Mouse (Mus musculus) v-Abl transformed pro-B cells (cell line): ENCODE measurements around the gene Cops7a.

Experiments used
- in situ Hi-C, 2 experiments: fragments of 400-800 bp; cut with MboI; formaldehyde crosslinking; loops; one replicate each; pipeline ENCODE4 v1.15.1; 2025; ENCODE audit not compliant: unreplicated experiment in 2 of 2

Cops7a gene

DNA sequence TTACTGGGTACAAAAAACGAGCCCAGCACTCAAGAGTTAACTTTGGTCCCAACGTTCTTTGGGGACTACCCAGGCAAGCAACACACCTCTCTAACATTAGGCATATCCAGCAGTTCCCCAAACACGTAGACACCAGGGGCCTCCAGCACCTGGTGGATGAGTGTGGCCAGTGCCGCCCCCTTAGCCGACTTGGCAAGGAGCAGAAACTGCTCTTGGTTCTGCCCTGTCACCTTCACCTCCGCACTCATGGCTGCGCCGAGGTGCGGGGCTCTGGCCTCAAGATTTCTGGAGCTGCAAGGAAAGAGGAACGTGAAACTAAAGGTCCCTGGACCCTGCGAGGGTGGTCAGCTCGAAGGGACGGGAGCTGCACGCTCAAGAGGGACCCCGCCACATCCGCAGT lies 700 bp downstream of the Cops7a start:
- in situ Hi-C loops, result loop anchor here in 1 of 2 experiments (10.0 to 25.0 kb wide), 2 partner anchors 110 to 552 kb away; partner anchors contain the start of genes P3h3 and Pex5

- in situ Hi-C loops, result loop anchor here in 1 of 2 experiments (10.0 to 25.0 kb wide), 2 partner anchors 106 to 549 kb away; partner anchors contain the start of genes P3h3 and Pex5
Measured at GRCm38 (mm10) chr6:124961021-124961420, 4.3 kb downstream of the Cops7a start.

- in situ Hi-C loops, result loop anchor here in 1 of 2 experiments (10.0 to 25.0 kb wide), 2 partner anchors 105 to 548 kb away; partner anchors contain the start of genes P3h3 and Pex5
Measured at GRCm38 (mm10) chr6:124959960-124960359, 5.4 kb downstream of the Cops7a start.

DNA sequence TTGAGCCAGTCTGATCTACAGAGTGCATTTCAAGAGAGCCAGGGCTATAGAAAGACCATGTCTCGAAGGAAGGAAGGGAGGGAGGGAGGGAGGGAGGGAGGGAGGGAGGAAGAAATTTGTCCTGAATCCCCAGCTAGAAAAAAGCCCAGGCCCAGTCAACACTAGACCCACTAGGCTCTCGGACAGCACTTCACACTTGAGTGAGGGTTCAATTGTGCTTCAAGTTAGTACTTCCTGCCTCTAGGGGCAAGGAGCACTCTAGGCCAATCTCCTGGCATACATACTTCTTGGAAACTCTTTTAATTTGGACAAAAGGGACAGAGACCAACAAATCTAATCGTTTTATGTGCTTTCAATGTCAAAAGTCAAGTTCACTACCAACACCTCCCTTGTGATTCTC lies 7.2 kb downstream of the Cops7a start:
- in situ Hi-C loops, result loop anchor here in 1 of 2 experiments (25.0 kb wide), 1 partner anchor 546 kb away; the partner anchor contains the start of gene Pex5

GRCm38 (mm10) chr6:124955212-124955611 lies 10.1 kb downstream of the Cops7a start:
- in situ Hi-C loops, result loop anchor here in 1 of 2 experiments (25.0 kb wide), 1 partner anchor 543 kb away; the partner anchor contains the start of gene Pex5

DNA sequence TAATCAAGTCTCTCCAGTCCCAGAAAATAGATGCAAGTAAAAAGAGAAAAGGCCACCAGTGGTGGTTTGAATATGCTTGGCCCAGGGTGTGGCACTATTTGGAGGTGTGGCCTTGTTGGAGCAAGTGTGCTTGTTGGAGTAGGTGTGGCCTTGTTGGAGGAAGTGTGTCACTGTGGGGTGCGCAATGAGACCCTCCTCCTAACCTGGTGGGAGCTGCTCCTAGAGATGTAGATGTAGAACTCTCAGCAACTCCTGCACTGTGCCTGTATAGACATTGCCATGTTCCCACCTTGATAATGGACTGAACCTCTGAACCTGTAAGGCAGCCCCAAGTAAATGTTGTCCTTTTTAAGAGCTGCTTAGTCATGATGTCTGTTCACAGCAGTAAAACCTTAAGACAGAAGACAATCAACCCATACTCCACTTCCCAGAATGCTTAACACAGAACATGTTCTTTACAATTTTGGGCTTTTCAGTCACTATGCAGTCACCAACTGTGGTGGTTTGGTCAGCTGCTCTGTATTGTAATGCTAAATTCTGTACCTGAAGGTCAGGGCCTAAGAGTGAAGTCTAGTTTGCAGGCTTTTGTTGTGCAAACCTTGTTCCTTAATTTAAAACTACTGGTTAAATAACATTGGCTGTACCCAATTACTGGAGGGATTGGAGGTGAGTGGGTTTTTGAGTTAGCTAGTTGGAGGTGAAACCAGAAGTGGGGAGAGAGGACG lies 11.2 kb downstream of the Cops7a start:
- in situ Hi-C loops, result loop anchor here in 1 of 2 experiments (25.0 kb wide), 1 partner anchor 542 kb away; the partner anchor contains the start of gene Pex5

GRCm38 (mm10) chr6:124943526-124943925 lies 21.8 kb downstream of the Cops7a start:
- in situ Hi-C loops, result no loop called here

DNA sequence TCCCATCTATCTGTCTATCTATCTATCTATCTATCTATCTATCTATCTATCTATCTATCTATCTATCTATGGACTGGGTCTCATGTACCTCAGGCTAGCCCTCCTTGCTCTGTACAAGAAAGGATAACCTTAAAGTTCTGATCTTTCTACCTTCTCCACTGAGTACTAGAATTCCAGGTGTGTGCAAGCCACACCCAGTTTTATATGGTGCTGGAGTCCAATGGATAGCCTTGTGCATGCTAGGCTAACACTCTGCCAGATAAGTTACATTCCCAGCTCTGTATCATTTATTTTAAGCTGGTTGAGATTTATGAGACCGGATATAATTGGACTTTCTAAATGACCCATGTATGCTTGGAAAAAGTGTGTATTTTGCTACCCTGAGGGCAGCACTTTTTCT lies 23.7 kb downstream of the Cops7a start:
- in situ Hi-C loops, result no loop called here

- in situ Hi-C loops, result no loop called here
Measured at GRCm38 (mm10) chr6:124938554-124938953, 26.8 kb downstream of the Cops7a start.

- in situ Hi-C loops, result no loop called here
Measured at GRCm38 (mm10) chr6:124937493-124937892, 27.8 kb downstream of the Cops7a start.

DNA sequence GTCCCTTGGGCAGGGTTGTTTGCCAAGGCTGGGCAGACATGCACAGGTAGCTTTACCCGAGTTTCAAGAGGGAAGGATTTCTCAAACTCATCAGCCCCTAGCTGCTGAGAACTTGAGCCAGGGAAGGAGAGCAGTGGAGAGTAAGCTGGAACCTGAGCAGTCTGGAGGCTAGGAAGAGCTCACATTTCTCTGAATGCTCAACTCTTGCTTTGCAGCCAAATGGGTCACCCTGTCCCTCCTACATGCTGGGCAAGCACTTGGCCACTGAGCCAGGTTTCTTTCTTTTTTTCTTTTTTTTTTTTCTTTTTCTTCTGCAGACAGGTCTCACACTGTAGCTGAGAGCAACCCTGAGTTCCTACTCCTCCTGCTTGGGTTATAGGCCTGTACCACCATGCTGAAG lies 28.7 kb downstream of the Cops7a start:
- in situ Hi-C loops, result no loop called here

DNA sequence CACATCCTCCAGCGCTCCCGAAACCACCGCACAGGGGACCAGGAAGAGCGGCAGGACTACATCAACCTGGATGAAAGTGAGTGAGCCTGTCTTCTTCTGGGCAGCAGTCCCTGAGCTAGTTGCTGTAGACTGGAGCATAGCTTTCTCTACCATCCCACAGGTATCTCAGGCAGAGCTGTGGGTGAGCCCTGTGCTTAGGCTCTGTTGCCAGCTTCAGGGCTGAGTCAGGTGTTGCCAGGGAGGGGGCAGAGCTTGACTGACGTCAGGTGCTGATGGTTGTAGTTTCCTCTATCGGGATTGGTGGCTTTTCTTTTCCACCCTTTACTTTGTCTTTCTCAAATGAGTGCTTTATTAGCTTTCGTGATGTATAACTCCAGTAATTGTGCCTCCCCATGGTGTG lies 30.7 kb downstream of the Cops7a start:
- in situ Hi-C loops, result no loop called here

GRCm38 (mm10) chr6:124933127-124933526 lies 32.2 kb downstream of the Cops7a start:
- in situ Hi-C loops, result no loop called here

DNA sequence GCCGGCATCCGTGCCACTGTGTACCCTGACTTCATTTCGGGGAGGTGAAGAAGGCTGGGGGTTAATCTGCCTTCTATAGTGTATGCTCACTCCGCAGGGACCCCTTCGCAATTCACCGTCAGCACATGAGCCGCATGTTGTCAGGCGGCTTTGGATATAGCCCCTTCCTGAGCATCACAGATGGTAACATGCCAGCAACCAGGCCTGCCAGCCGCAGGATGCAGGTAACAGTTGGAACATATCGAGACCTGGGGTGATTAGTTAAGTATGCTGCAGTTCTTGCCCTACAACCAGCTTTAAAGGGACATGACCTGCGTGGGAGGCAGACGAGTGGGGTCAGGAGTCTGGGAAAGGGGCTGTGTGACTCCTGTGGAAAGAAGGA lies 33.0 kb downstream of the Cops7a start:
- in situ Hi-C loops, result no loop called here

DNA sequence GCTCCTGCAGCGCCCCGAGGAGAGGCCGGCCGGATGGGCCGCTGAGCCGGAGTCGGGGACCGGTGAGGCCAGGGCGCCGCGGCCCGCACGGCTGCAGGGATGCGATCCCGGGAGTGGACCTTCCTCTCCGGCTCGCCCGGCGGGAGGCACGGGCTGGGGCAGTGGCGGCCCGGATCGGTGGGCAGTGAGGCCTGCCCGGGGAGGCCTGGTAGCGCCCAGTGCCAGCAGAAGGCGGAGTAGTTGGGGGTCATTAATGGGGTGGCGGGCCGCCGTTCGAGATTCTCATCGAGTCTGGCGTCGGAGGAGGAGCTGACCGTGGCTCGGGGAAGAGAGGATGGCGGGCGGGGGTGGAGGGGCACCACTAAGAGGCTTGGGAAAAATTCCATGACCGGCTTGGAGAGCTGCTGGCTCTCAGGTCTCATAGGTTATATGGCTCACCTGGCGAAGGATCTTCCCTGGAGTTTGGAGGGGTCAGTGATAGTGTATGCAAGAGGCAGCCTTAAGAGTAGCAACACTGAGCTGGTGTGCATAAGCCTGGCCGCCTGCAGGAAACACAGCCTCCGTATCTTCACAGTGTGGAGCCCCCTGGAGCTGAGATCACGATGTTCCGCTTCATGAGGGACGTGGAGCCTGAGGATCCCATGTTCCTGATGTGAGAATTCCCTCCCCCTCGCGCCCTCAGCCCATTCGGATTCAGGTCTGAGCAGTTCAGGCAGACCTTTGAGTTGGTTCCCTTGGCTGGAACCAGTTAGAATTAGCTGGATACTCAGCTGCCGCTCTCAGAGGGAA lies 33.6 kb downstream of the Cops7a start:
- in situ Hi-C loops, result no loop called here

GRCm38 (mm10) chr6:124930754-124931524 lies 34.4 kb downstream of the Cops7a start, which contains the start of gene Mlf2:
Mlf2 (plus strand) TSS chr6:124931386.
- in situ Hi-C loops, result no loop called here

DNA sequence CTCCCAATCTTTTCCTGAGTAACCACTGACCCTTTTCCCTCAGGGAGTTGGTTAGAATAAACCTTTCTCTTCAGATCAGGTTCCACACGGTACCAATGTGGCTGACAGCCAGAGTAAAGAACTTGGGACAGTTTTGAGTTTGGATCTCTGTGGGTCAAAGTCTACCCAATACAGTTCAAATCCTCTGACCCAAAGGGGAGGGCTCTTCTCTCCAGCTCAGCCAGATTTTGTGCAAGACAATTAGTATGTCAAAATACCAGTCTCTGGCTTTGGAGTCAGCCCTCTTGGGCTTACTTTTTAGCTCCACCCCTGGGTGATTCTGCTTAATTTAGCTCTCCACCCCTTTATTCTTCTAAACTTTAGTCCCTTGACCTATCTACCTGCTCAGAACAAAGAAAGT lies 35.1 kb downstream of the Cops7a start:
- in situ Hi-C loops, result no loop called here

DNA sequence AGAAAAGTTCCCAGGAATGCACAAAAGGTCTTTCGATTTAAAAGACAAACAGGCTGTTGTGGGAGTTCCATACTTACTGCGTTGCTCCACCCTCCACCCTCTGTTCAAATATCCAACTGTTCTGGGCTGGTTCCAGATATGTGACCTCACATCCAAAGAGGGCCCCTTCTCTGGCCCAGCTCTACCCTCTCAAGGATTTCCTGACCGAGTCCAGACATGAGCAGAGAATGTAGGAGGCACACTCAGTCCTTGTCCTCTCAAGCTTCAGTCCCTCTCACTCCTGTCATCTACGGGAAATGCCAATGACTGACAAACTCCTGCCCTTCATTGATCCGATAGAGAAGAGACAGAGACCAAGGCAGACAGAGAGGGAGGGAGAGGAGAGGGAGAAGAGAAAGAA lies 39.4 kb downstream of the Cops7a start:
- in situ Hi-C loops, result no loop called here

- in situ Hi-C loops, result no loop called here
Measured at GRCm38 (mm10) chr6:124925173-124925793, 40.1 kb downstream of the Cops7a start.

DNA sequence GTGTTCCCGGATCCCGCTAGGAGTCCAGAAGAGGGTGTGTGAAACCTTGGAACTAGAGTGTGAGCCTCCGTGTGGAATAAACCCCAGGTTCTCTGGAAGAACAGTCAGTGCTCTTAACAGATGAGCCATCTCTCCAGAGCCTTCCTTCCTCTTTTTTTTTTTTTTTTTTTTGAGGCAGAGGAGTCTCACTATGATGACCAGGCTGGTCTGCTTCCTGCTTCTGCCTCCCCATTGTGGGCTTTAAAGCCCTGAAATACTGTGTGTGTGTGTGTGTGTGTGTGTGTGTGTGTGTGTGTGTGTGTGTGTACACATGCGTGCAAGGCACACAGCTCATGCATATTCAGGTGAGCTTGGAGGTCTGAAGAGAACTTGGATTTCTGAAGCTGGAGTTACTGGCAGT lies 43.8 kb downstream of the Cops7a start:
- in situ Hi-C loops, result loop anchor here in 1 of 2 experiments (25.0 kb wide), 2 partner anchors 116 to 341 kb away; partner anchors contain the start of genes Acrbp and Ing4
